Mouse (Mus musculus) heart, embryonic 10.5 days (tissue): ENCODE results near the gene Galnt14. TPM values are rescaled to one million over a fixed set of nuclear protein-coding genes. Genes with fewer than 3 reads are reported as not detected.

Experiments used
- DNase-seq: peaks from one replicate; pipeline ENCODE4 v3.0.0-alpha.2; 2017; ENCODE audit warnings: low spot score
- H3K27ac ChIP-seq: fragments of 300-500 bp; sonication (generic); 2 replicates; pipeline ENCODE4 v1.5.1; 2016; ENCODE audit warnings: mild to moderate bottlenecking
- H3K27me3 ChIP-seq: fragments of 300-500 bp; sonication (generic); 2 replicates; pipeline ENCODE4 v1.6.1; 2016; ENCODE audit warnings: mild to moderate bottlenecking; ENCODE audit not compliant: poor library complexity, insufficient read depth, severe bottlenecking
- H3K36me3 ChIP-seq: fragments of 300-500 bp; sonication (generic); 2 replicates; pipeline ENCODE4 v1.6.1; 2016; ENCODE audit warnings: mild to moderate bottlenecking, moderate library complexity
- H3K4me1 ChIP-seq: fragments of 300-500 bp; sonication (generic); 2 replicates; pipeline ENCODE4 v1.6.1; 2016; ENCODE audit warnings: mild to moderate bottlenecking
- H3K4me3 ChIP-seq: fragments of 300-500 bp; sonication (generic); 2 replicates; pipeline ENCODE4 v1.5.1; 2016; ENCODE audit warnings: mild to moderate bottlenecking, moderate library complexity
- H3K9me3 ChIP-seq: fragments of 300-500 bp; sonication (generic); 2 replicates; pipeline ENCODE4 v1.6.1; 2016; ENCODE audit warnings: mild to moderate bottlenecking, moderate library complexity
- WGBS: fragments of 180-500 bp; shearing (Covaris S2); methylation state at CpG from one replicate; pipeline ENCODE4 v1.1.7; 2016; 5-methylcytosine and 5-hydroxymethylcytosine counted together
- polyA plus RNA-seq: library from polyadenylated mRNA; unstranded; fragments of >200 nt; fragmentation: Nextera tagmentation; extraction: Ambion mirVana; gene quantifications from 2 replicates; pipeline ENCODE4 v1.2.1, GENCODE M21; 2016

Galnt14 gene
- polyA plus RNA-seq, 1 experiment from 2014 or later: 3.0 TPM

GRCm38 (mm10) chr17:73512844-73513243, 197.4 kb downstream of the Galnt14 start:
- Histone ChIP-seq H3K9me3 (no peaks in the 10 kb centered on the region), H3K27ac (no peak overlapping the region), H3K36me3 (no peaks in the 10 kb centered on the region), H3K4me3 (no peak overlapping the region), H3K4me1 (no peaks in the 10 kb centered on the region), H3K27me3 (no peaks in the 10 kb centered on the region)
- no peak for DNase-seq
- 73% methylated on average over 5 of the region's 5 CpGs for WGBS

- Histone ChIP-seq H3K4me1 (no peaks in the 10 kb centered on the region), H3K27me3 (no peaks in the 10 kb centered on the region), H3K4me3 (no peak overlapping the region), H3K36me3 (no peaks in the 10 kb centered on the region), H3K27ac (no peak overlapping the region), H3K9me3 (no peaks in the 10 kb centered on the region)
- WGBS: 84% methylated on average over 13 of the region's 13 CpGs
- no peak for DNase-seq
Measured at GRCm38 (mm10) chr17:73507804-73508535, 202.3 kb downstream of the Galnt14 start.

GRCm38 (mm10) chr17:73504111-73504510, 206.1 kb downstream of the Galnt14 start:
- Histone ChIP-seq H3K4me1 (no peaks in the 10 kb centered on the region), H3K4me3 (no peak overlapping the region), H3K36me3 (no peaks in the 10 kb centered on the region), H3K9me3 (no peaks in the 10 kb centered on the region), H3K27ac (no peak overlapping the region), H3K27me3 (no peaks in the 10 kb centered on the region)
- 89% methylated on average over 4 of the region's 4 CpGs for WGBS
- no peak for DNase-seq

- 81% methylated on average over 4 of the region's 4 CpGs for WGBS
Measured at GRCm38 (mm10) chr17:73502613-73503012, 207.6 kb downstream of the Galnt14 start.

GRCm38 (mm10) chr17:73489519-73489918, 220.7 kb downstream of the Galnt14 start:
- DNase-seq: no peak
- 79% methylated on average over 4 of the region's 4 CpGs for WGBS
- Histone ChIP-seq H3K27me3 (0 out of 2 replicates have a peak, but pooled peaks cover 4% of the 10 kb centered on the region), H3K4me3 (no peak overlapping the region), H3K36me3 (no peaks in the 10 kb centered on the region), H3K4me1 (no peaks in the 10 kb centered on the region), H3K27ac (no peak overlapping the region), H3K9me3 (no peaks in the 10 kb centered on the region)

More at GRCm38 (mm10) chr17:73502613-73503012, 207.6 kb downstream of the Galnt14 start:
- Histone ChIP-seq H3K4me3 (no peak overlapping the region), H3K27me3 (no peaks in the 10 kb centered on the region), H3K9me3 (no peaks in the 10 kb centered on the region), H3K4me1 (no peaks in the 10 kb centered on the region), H3K27ac (no peak overlapping the region), H3K36me3 (no peaks in the 10 kb centered on the region)
- no peak for DNase-seq

GRCm38 (mm10) chr17:73487792-73488191, 222.5 kb downstream of the Galnt14 start:
- Histone ChIP-seq H3K9me3 (no peaks in the 10 kb centered on the region), H3K27me3 (0 out of 2 replicates have a peak, but pooled peaks cover 4% of the 10 kb centered on the region), H3K36me3 (no peaks in the 10 kb centered on the region), H3K4me1 (no peaks in the 10 kb centered on the region), H3K27ac (no peak overlapping the region), H3K4me3 (no peak overlapping the region)
- 29% methylated on average over 13 of the region's 13 CpGs for WGBS
- DNase-seq: peak; percentile 82

- Histone ChIP-seq H3K4me1 (no peaks in the 10 kb centered on the region), H3K27me3 (0 out of 2 replicates have a peak, but pooled peaks cover 4% of the 10 kb centered on the region), H3K36me3 (no peaks in the 10 kb centered on the region), H3K9me3 (no peaks in the 10 kb centered on the region), H3K27ac (no peak overlapping the region), H3K4me3 (no peak overlapping the region)
- no peak for DNase-seq
- WGBS: 66% methylated on average over 3 of the region's 3 CpGs
Measured at GRCm38 (mm10) chr17:73487380-73487779, 222.9 kb downstream of the Galnt14 start.

GRCm38 (mm10) chr17:73477096-73478076, 232.9 kb downstream of the Galnt14 start:
- Histone ChIP-seq H3K4me1 (no peaks in the 10 kb centered on the region), H3K4me3 (no peak overlapping the region), H3K27me3 (no peaks in the 10 kb centered on the region), H3K27ac (no peak overlapping the region), H3K36me3 (no peaks in the 10 kb centered on the region), H3K9me3 (no peaks in the 10 kb centered on the region)
- 63% methylated on average over 11 of the region's 11 CpGs for WGBS
- no peak for DNase-seq

- H3K27ac ChIP-seq: no peak overlapping the region
- DNase-seq: no peak
- H3K36me3 ChIP-seq: no peaks in the 10 kb centered on the region
- H3K4me3 ChIP-seq: no peak overlapping the region
- H3K9me3 ChIP-seq: no peaks in the 10 kb centered on the region
- no peaks in the 10 kb centered on the region for H3K4me1 ChIP-seq
- no peaks in the 10 kb centered on the region for H3K27me3 ChIP-seq
- WGBS: 49% methylated on average over 7 of the region's 7 CpGs
Measured at GRCm38 (mm10) chr17:73474371-73474770, 235.9 kb downstream of the Galnt14 start.

GRCm38 (mm10) chr17:73473012-73473411, 237.2 kb downstream of the Galnt14 start:
- H3K27ac ChIP-seq: no peak overlapping the region
- no peak overlapping the region for H3K4me3 ChIP-seq
- WGBS: 71% methylated on average over 3 of the region's 3 CpGs

GRCm38 (mm10) chr17:73460874-73461273, 249.4 kb downstream of the Galnt14 start:
- no peaks in the 10 kb centered on the region for H3K36me3 ChIP-seq
- H3K9me3 ChIP-seq: no peaks in the 10 kb centered on the region
- no peak overlapping the region for H3K4me3 ChIP-seq
- WGBS: 82% methylated on average over 4 of the region's 4 CpGs
- H3K4me1 ChIP-seq: peaks cover 4% of the 10 kb centered on the region
- H3K27me3 ChIP-seq: no peaks in the 10 kb centered on the region; the same call in 1 of the 2 replicates
- no peak overlapping the region for H3K27ac ChIP-seq
- DNase-seq: no peak

More at GRCm38 (mm10) chr17:73473012-73473411, 237.2 kb downstream of the Galnt14 start:
- DNase-seq: no peak
- H3K4me1 ChIP-seq: no peaks in the 10 kb centered on the region
- no peaks in the 10 kb centered on the region for H3K27me3 ChIP-seq
- no peaks in the 10 kb centered on the region for H3K9me3 ChIP-seq
- no peaks in the 10 kb centered on the region for H3K36me3 ChIP-seq

GRCm38 (mm10) chr17:73458741-73459140, 251.5 kb downstream of the Galnt14 start:
- peaks cover 2% of the 10 kb centered on the region for H3K4me1 ChIP-seq
- H3K9me3 ChIP-seq: no peaks in the 10 kb centered on the region
- H3K27me3 ChIP-seq: no peaks in the 10 kb centered on the region; the same call in 1 of the 2 replicates
- no peak overlapping the region for H3K4me3 ChIP-seq
- no peaks in the 10 kb centered on the region for H3K36me3 ChIP-seq
- 82% methylated on average over 4 of the region's 4 CpGs for WGBS
- no peak for DNase-seq
- H3K27ac ChIP-seq: no peak overlapping the region

- Histone ChIP-seq H3K27ac (no peak overlapping the region), H3K9me3 (no peaks in the 10 kb centered on the region), H3K4me3 (no peak overlapping the region), H3K36me3 (no peaks in the 10 kb centered on the region), H3K4me1 (no peaks in the 10 kb centered on the region), H3K27me3 (no peaks in the 10 kb centered on the region; the same call in 1 of the 2 replicates)
- no peak for DNase-seq
- 81% methylated on average over 2 of the region's 2 CpGs for WGBS
Measured at GRCm38 (mm10) chr17:73456551-73456950, 253.7 kb downstream of the Galnt14 start.
